Mouse (Mus musculus) kidney, postnatal 0 days (tissue): ENCODE measurements at regions not wholly inside any gene's neighbourhood (a gene's known extent, or its start where the extent isn't known, plus 50 kb on each side); places are given as distances from the start of the nearest gene placed in this dataset.
"Not testable (repeated sequence)": the region's sequence is repeated elsewhere in the genome, so short reads cannot be mapped to it uniquely, and the experiment has no call there.

ENCODE experiments used
- ATAC-seq: fragments of 200-750 bp; cut with Nextera tagmentation; replicated peaks from 2 replicates; pipeline ENCODE4 v1.8.0; 2017; ENCODE audit warnings: low read depth, moderate number of reproducible peaks, moderate TSS enrichment, moderate library complexity; ENCODE audit not compliant: low FRiP score
- DNase-seq: peaks from one replicate; pipeline ENCODE4 v3.0.0-alpha.2; 2016; ENCODE audit warnings: low spot score
- H3K27ac ChIP-seq: fragments of 300-500 bp; sonication (generic); 2 replicates; pipeline ENCODE4 v1.5.1; 2014; ENCODE audit warnings: mild to moderate bottlenecking
- H3K27me3 ChIP-seq: fragments of 300-500 bp; sonication (generic); 2 replicates; pipeline ENCODE4 v1.6.1; 2014; ENCODE audit warnings: low read length, mixed read lengths; ENCODE audit not compliant: insufficient read depth
- H3K36me3 ChIP-seq: fragments of 300-500 bp; sonication (generic); 2 replicates; pipeline ENCODE4 v1.6.1; 2014; ENCODE audit warnings: low read length, mixed read lengths; ENCODE audit not compliant: insufficient read depth
- H3K4me1 ChIP-seq: fragments of 300-500 bp; sonication (generic); replicated peaks from 2 replicates; pipeline ENCODE4 v1.6.1; 2014; ENCODE audit warnings: antibody characterized with exemption, low read length, mixed read lengths; ENCODE audit not compliant: insufficient read depth
- H3K4me2 ChIP-seq: fragments of 300-500 bp; sonication (generic); 2 replicates; pipeline ENCODE4 v1.6.1; 2014; ENCODE audit warnings: mild to moderate bottlenecking, low read length, moderate library complexity, mixed read lengths
- H3K4me3 ChIP-seq: fragments of 300-500 bp; sonication (generic); replicated peaks from 2 replicates; pipeline ENCODE4 v1.5.1; 2014; ENCODE audit warnings: low read depth, low read length
- H3K9ac ChIP-seq: fragments of 300-500 bp; sonication (generic); 2 replicates; pipeline ENCODE4 v1.6.1; 2014; ENCODE audit warnings: low read depth, low read length
- H3K9me3 ChIP-seq: fragments of 300-500 bp; sonication (generic); replicated peaks from 2 replicates; pipeline ENCODE4 v1.6.1; 2016; ENCODE audit warnings: low read length, inconsistent platforms, mixed read lengths
- CTCF ChIP-seq: IDR thresholded peaks from 2 replicates; pipeline ENCODE4 v1.5.1; 2016; ENCODE audit warnings: antibody characterized with exemption, low read depth, mild to moderate bottlenecking, moderate library complexity
- WGBS: fragments of 180-500 bp; shearing (Covaris S2); extraction: QIAGEN DNeasy Blood & Tissue Kit; methylation state at CpG from one replicate; pipeline ENCODE4 v1.1.7; 2014; 5-methylcytosine and 5-hydroxymethylcytosine counted together

- not testable (repeated sequence) for H3K27ac ChIP-seq, H3K4me2 ChIP-seq, H3K4me1 ChIP-seq, H3K27me3 ChIP-seq, H3K36me3 ChIP-seq, H3K9ac ChIP-seq, H3K4me3 ChIP-seq, H3K9me3 ChIP-seq, ATAC-seq, DNase-seq
- 76% methylated on average over 1 of the region's 1 CpGs for WGBS
These were observed 884.0 kb upstream of the Lrrc4c start for GRCm38 (mm10) chr2:95433996-95434395.

DNA sequence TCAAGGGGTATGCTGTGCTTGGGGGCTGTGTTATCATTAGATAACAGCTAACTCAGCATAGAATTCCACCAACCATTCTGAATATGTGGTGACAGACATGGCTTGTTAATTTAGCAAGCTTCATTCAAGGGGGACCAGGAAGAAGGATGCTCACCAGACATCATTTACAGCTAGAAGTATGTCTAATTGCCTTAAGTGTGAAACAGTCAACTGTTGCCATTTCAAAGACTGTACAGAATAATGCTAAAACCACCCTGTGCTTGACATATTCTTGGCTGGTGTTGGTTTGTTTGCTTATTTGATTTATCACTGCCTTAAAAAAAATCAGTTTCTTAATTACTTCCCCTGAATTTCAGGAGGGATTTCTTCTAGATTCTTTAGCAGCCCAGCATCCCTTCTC, 877.0 kb upstream of the Lrrc4c start:
- no peaks in the 10 kb centered on the region for H3K4me1 ChIP-seq
- no peak overlapping the region for H3K27ac ChIP-seq
- no peak overlapping the region for H3K4me2 ChIP-seq
- no peak overlapping the region for H3K4me3 ChIP-seq
- no peaks in the 10 kb centered on the region for H3K9me3 ChIP-seq
- no peaks in the 10 kb centered on the region for H3K36me3 ChIP-seq
- DNase-seq (no peak), ATAC-seq (no peak)
- TF ChIP-seq CTCF, result no peak
- no peak overlapping the region for H3K9ac ChIP-seq
- no peaks in the 10 kb centered on the region for H3K27me3 ChIP-seq

DNA sequence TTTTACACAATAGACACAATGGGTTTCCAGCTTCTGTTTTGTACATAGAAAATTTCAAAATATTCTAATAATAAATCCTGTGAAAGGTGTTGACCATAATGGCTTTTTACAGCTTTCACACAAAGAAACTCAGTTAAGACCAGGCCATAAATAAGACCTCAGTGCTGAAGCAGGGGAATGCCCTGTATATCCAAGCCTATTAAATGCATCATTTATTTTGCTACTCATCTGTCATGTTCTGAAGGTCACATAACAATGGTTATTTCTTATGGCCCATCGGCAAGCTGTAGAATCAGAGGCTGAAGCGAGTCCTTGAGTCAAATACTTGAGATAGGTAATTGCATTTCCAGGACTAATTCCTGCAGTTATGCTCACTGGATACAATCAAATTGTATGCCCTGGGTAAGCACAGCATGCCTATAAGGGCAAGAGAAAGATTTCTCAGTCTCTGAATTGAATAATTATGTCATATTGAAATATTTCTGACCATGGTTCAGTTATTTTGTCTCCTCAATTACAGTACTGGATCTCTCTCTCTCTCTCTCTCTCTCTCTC, 874.6 kb upstream of the Lrrc4c start:
- no peak overlapping the region for H3K4me2 ChIP-seq
- 55% methylated on average over 2 of the region's 2 CpGs for WGBS

GRCm38 (mm10) chr2:95448897-95449296, 869.1 kb upstream of the Lrrc4c start:
- Histone ChIP-seq H3K27me3 (no peaks in the 10 kb centered on the region), H3K9me3 (no peaks in the 10 kb centered on the region), H3K4me1 (no peaks in the 10 kb centered on the region), H3K9ac (no peak overlapping the region), H3K4me3 (no peak overlapping the region), H3K4me2 (no peak overlapping the region), H3K27ac (no peak overlapping the region), H3K36me3 (no peaks in the 10 kb centered on the region)
- no peak for TF ChIP-seq CTCF
- DNase-seq (no peak), ATAC-seq (peak; percentile 49; the same call in 1 of the 2 replicates)
- 8% methylated on average over 1 of the region's 1 CpGs for WGBS

More for the DNA sequence above, 874.6 kb upstream of the Lrrc4c start:
- TF ChIP-seq CTCF, result no peak
- ATAC-seq (no peak), DNase-seq (no peak)
- no peaks in the 10 kb centered on the region for H3K9me3 ChIP-seq
- no peaks in the 10 kb centered on the region for H3K4me1 ChIP-seq
- no peak overlapping the region for H3K27ac ChIP-seq
- H3K9ac ChIP-seq, result no peak overlapping the region
- H3K4me3 ChIP-seq, result no peak overlapping the region
- no peaks in the 10 kb centered on the region for H3K27me3 ChIP-seq
- no peaks in the 10 kb centered on the region for H3K36me3 ChIP-seq

DNA sequence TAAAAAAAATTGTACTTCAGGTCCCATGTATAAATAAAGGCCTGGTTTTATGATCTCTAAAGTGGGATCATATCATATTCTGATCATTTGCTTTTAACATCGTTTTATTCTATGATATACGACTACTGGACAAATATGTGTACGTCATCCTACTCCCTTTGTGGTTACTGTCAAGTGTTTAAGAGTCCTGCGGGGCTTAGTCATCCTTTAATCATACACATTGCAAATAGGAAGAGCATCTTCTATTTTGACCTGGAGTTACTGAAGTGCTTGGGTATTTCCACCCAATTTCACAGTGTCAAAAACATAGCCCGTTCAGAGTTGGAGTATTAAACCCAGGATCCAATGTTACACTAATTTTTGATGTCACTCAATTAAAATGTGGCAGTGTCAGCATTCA, 838.1 kb upstream of the Lrrc4c start:
- DNase-seq (no peak), ATAC-seq (no peak)
- no peak for TF ChIP-seq CTCF
- Histone ChIP-seq H3K4me3 (no peak overlapping the region), H3K27ac (no peak overlapping the region), H3K9me3 (no peaks in the 10 kb centered on the region), H3K9ac (no peak overlapping the region), H3K4me2 (no peak overlapping the region), H3K4me1 (no peaks in the 10 kb centered on the region), H3K27me3 (no peaks in the 10 kb centered on the region), H3K36me3 (no peaks in the 10 kb centered on the region)
- WGBS, result 76% methylated on average over 5 of the region's 5 CpGs

DNA sequence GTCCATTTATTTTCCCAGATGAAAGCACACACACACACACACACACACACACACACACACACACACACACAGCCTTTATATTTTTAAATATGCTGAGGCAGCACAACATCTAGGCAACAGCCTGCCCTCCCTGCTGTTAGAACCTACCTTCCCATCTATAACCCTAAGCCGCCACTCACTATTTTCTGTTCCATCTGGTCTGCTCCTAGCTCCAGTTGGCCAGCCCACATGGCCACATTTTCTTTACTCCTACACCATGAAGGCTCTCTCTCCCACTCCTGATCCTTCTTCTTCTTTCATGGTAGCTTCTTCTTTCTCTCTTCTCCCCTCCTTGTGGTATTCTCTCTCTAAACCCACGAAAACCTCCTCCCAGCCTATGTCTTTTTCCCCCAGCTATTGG, 834.6 kb upstream of the Lrrc4c start:
- TF ChIP-seq CTCF, result no peak
- no peaks in the 10 kb centered on the region for H3K36me3 ChIP-seq
- H3K27me3 ChIP-seq, result no peaks in the 10 kb centered on the region
- no peak overlapping the region for H3K4me3 ChIP-seq
- no peak overlapping the region for H3K9ac ChIP-seq
- 83% methylated on average over 2 of the region's 2 CpGs for WGBS
- no peaks in the 10 kb centered on the region for H3K4me1 ChIP-seq
- ATAC-seq (no peak), DNase-seq (no peak)
- no peaks in the 10 kb centered on the region for H3K9me3 ChIP-seq
- no peak overlapping the region for H3K4me2 ChIP-seq
- no peak overlapping the region for H3K27ac ChIP-seq

- Histone ChIP-seq H3K36me3 (no peaks in the 10 kb centered on the region), H3K27me3 (no peaks in the 10 kb centered on the region), H3K27ac (no peak overlapping the region), H3K4me3 (no peak overlapping the region), H3K4me2 (no peak overlapping the region), H3K9me3 (no peaks in the 10 kb centered on the region), H3K4me1 (no peaks in the 10 kb centered on the region), H3K9ac (no peak overlapping the region)
- ATAC-seq (no peak), DNase-seq (no peak)
- no peak for TF ChIP-seq CTCF
- WGBS, result 92% methylated on average over 3 of the region's 3 CpGs
These were observed 830.3 kb upstream of the Lrrc4c start for GRCm38 (mm10) chr2:95487580-95488135.
